Comparison of ENCODE assay signal across 8 mouse cellular contexts in the genomic region with DNA sequence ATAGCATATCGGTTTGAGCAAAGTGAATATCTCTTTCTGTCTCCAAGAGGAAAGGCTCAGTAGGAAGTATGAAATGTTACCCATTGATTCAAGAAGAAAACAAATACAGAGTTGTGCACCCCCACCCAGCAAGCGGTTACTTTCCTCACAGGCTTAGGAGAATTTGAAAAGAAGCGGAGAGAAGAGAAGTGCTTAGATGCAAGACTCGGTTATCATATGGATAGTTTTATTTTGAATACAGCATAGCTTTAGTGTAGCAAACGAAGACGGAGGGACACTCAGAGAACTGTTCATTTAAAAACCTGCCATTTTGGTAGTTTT. TPM values are rescaled to one million over a fixed set of nuclear protein-coding genes. Genes with fewer than 3 reads are reported as not detected.
A peak's percentile ranks its signal among the peaks of the same experiment; 100 is the strongest.
DNase-seq lines count a peak whose midpoint lies in the region; ATAC-seq lines count a peak whose summit lies in the region.

No protein-coding gene starts in this region.

- H3K27me3 ChIP-seq in liver, embryonic 11.5 days (replicated peaks; ENCODE audit: control insufficient read depth, insufficient read depth, low read length), result peaks cover 62% of the 10 kb centered on the region
- H3K27me3 ChIP-seq in forebrain, embryonic 14.5 days (replicated peaks; ENCODE audit: control insufficient read depth, insufficient read depth, low read length), result no peaks in the 10 kb centered on the region
- H3K27me3 ChIP-seq in limb, embryonic 13.5 days, result peaks cover 24% of the 10 kb centered on the region
- no peaks in the 10 kb centered on the region for H3K27me3 ChIP-seq in neural tube, embryonic 15.5 days (replicated peaks)

- H3K4me3 ChIP-seq in liver, embryonic 11.5 days (ENCODE audit: low read depth, low read length), result peak overlapping the region; percentile 71
- peak overlapping the region; percentile 82 for H3K4me3 ChIP-seq in forebrain, embryonic 14.5 days (ENCODE audit: low read depth, low read length)
- H3K4me3 ChIP-seq in limb, embryonic 13.5 days, result peak overlapping the region; percentile 77
- H3K4me3 ChIP-seq in neural tube, embryonic 15.5 days (replicated peaks), result peak overlapping the region; percentile 73

- H3K9me3 ChIP-seq in liver, embryonic 11.5 days (ENCODE audit: control insufficient read depth, low read length), result no peaks in the 10 kb centered on the region
- H3K9me3 ChIP-seq in forebrain, embryonic 14.5 days (replicated peaks; ENCODE audit: control insufficient read depth, low read length), result no peaks in the 10 kb centered on the region
- H3K9me3 ChIP-seq in limb, embryonic 13.5 days, result no peaks in the 10 kb centered on the region
- H3K9me3 ChIP-seq in neural tube, embryonic 15.5 days (replicated peaks), result no peaks in the 10 kb centered on the region

- H3K27ac ChIP-seq in liver, embryonic 11.5 days (ENCODE audit: low read depth, low read length), result no peak overlapping the region
- 0 out of 2 replicates have a peak overlapping the region, but pooled peaks have one; percentile 98 for H3K27ac ChIP-seq in forebrain, embryonic 14.5 days (ENCODE audit: low read depth, low read length)
- 0 out of 2 replicates have a peak overlapping the region, but pooled peaks have one; percentile 98 for H3K27ac ChIP-seq in limb, embryonic 13.5 days
- H3K27ac ChIP-seq in neural tube, embryonic 15.5 days (replicated peaks), result peak overlapping the region; percentile 93; the same call in 1 of the 2 replicates

- 6% methylated on average over 6 of the region's 6 CpGs for WGBS in liver, embryonic 11.5 days
- 2% methylated on average over 6 of the region's 6 CpGs for WGBS in forebrain, embryonic 14.5 days
- WGBS in limb, embryonic 13.5 days, result 8% methylated on average over 6 of the region's 6 CpGs
- WGBS in neural tube, embryonic 15.5 days, result 7% methylated on average over 6 of the region's 6 CpGs

- peak overlapping the region; percentile 81 for H3K4me2 ChIP-seq in liver, embryonic 11.5 days
- peak overlapping the region; percentile 72 for H3K4me2 ChIP-seq in forebrain, embryonic 14.5 days (ENCODE audit: low read length)
- H3K4me2 ChIP-seq in limb, embryonic 13.5 days (replicated peaks), result peak overlapping the region; percentile 71
- peak overlapping the region; percentile 63 for H3K4me2 ChIP-seq in neural tube, embryonic 15.5 days

- no peaks in the 10 kb centered on the region for H3K36me3 ChIP-seq in liver, embryonic 11.5 days (ENCODE audit: control insufficient read depth, insufficient read depth, low read length)
- no peaks in the 10 kb centered on the region for H3K36me3 ChIP-seq in forebrain, embryonic 14.5 days (ENCODE audit: control insufficient read depth, insufficient read depth, low read length)
- no peaks in the 10 kb centered on the region for H3K36me3 ChIP-seq in limb, embryonic 13.5 days
- no peaks in the 10 kb centered on the region for H3K36me3 ChIP-seq in neural tube, embryonic 15.5 days

- no peaks in the 10 kb centered on the region for H3K4me1 ChIP-seq in liver, embryonic 11.5 days (replicated peaks; ENCODE audit: control insufficient read depth, insufficient read depth, low read length)
- peaks cover 14% of the 10 kb centered on the region for H3K4me1 ChIP-seq in forebrain, embryonic 14.5 days (ENCODE audit: control insufficient read depth, insufficient read depth, low read length)
- H3K4me1 ChIP-seq in limb, embryonic 13.5 days, result peaks cover 26% of the 10 kb centered on the region
- peaks cover 24% of the 10 kb centered on the region for H3K4me1 ChIP-seq in neural tube, embryonic 15.5 days

- no peak for DNase-seq in liver, embryonic 11.5 days (ENCODE audit: low spot score)
- no peak for DNase-seq in liver
- DNase-seq in forebrain, embryonic 14.5 days (ENCODE audit: low spot score), result no peak
- no peak for DNase-seq in frontal cortex, postnatal 25 days (ENCODE audit: low spot score in 2 of 2)
- no peak for DNase-seq in urinary bladder, postnatal 25 days (ENCODE audit: low spot score)
- no peak for DNase-seq in cerebellum, adult 11-12 months

- no peak overlapping the region for H3K9ac ChIP-seq in liver, embryonic 11.5 days (ENCODE audit: low read depth, low read length)
- H3K9ac ChIP-seq in forebrain, embryonic 14.5 days (ENCODE audit: low read length), result peak overlapping the region; percentile 99; the same call in 1 of the 2 replicates
- peak overlapping the region; percentile 96 for H3K9ac ChIP-seq in limb, embryonic 13.5 days
- H3K9ac ChIP-seq in neural tube, embryonic 15.5 days (replicated peaks), result peak overlapping the region; percentile 77

- no peak for ATAC-seq in liver, embryonic 11.5 days (replicated peaks; ENCODE audit: low FRiP score)
- no peak for ATAC-seq in forebrain, embryonic 14.5 days
- no peak for ATAC-seq in limb, embryonic 13.5 days (ENCODE audit: low FRiP score, low read depth)
- ATAC-seq in neural tube, embryonic 15.5 days (ENCODE audit: low FRiP score), result no peak

RNA-seq across cellular contexts. Expression of a gene that starts 5.6 kb away (rescaled TPM):
- 2.0 and 2.6 TPM in 2 replicates for polyA plus RNA-seq in liver, embryonic 11.5 days (2014; fragmentation: Nextera tagmentation; extraction: Ambion mirVana)
- polyA plus RNA-seq in forebrain, embryonic 14.5 days (2014; fragmentation: Nextera tagmentation; extraction: Ambion mirVana), result 11.9 and 12.9 TPM in 2 replicates
- polyA plus RNA-seq in limb, embryonic 13.5 days (2015; fragmentation: Nextera tagmentation; extraction: Ambion mirVana), result 7.8 and 8.6 TPM in 2 replicates
- polyA plus RNA-seq in neural tube, embryonic 15.5 days (2015; fragmentation: Nextera tagmentation; extraction: Ambion mirVana), result 19.9 and 23.2 TPM in 2 replicates
